Mouse (Mus musculus): ENCODE measurements at regions not wholly inside any gene's neighbourhood (a gene's known extent, or its start where the extent isn't known, plus 50 kb on each side); places are given as distances from the start of the nearest gene placed in this dataset.

- DNase-seq = no peak
These were observed 54.3 kb upstream of the Spry2 start for GRCm38 (mm10) chr14:105950924-105951323.

- no peak for DNase-seq
These were observed 58.5 kb upstream of the Spry2 start for GRCm38 (mm10) chr14:105955082-105955481.

GRCm38 (mm10) chr14:105956796-105957195 lies 60.2 kb upstream of the Spry2 start:
- no peak for DNase-seq

- DNase-seq = no peak
These were observed 61.4 kb upstream of the Spry2 start for GRCm38 (mm10) chr14:105958005-105958404.

GRCm38 (mm10) chr14:105979544-105980323 lies 83.1 kb upstream of the Spry2 start:
- DNase-seq = peak; percentile 29

GRCm38 (mm10) chr14:105980324-105980680 lies 83.7 kb upstream of the Spry2 start:
- DNase-seq = no peak

- no peak for DNase-seq
These were observed 90.8 kb upstream of the Spry2 start for GRCm38 (mm10) chr14:105987341-105987882.

- no peak for DNase-seq
These were observed 92.1 kb upstream of the Spry2 start for GRCm38 (mm10) chr14:105988738-105989137.

GRCm38 (mm10) chr14:105993124-105993523 lies 96.5 kb upstream of the Spry2 start:
- DNase-seq = no peak

- DNase-seq = no peak
These were observed 103.2 kb upstream of the Spry2 start for GRCm38 (mm10) chr14:105999801-106000200.

- DNase-seq = no peak
These were observed 98.2 kb upstream of the Trim52 start for GRCm38 (mm10) chr14:106007769-106008168.

- no peak for DNase-seq
These were observed 97.0 kb upstream of the Trim52 start for GRCm38 (mm10) chr14:106008951-106009350.

GRCm38 (mm10) chr14:106010961-106011360 lies 95.0 kb upstream of the Trim52 start:
- peak; percentile 40 for DNase-seq

GRCm38 (mm10) chr14:106011991-106012427 lies 94.0 kb upstream of the Trim52 start:
- DNase-seq = peak; percentile 25

- DNase-seq = no peak
These were observed 83.2 kb upstream of the Trim52 start for GRCm38 (mm10) chr14:106022806-106023205.

GRCm38 (mm10) chr14:106026815-106027214 lies 79.2 kb upstream of the Trim52 start:
- no peak for DNase-seq

GRCm38 (mm10) chr14:106027686-106028085 lies 78.3 kb upstream of the Trim52 start:
- no peak for DNase-seq

GRCm38 (mm10) chr14:106031094-106031493 lies 74.9 kb upstream of the Trim52 start:
- no peak for DNase-seq

- DNase-seq = no peak
These were observed 72.2 kb upstream of the Trim52 start for GRCm38 (mm10) chr14:106033793-106034192.

GRCm38 (mm10) chr14:106034933-106035665 lies 70.9 kb upstream of the Trim52 start:
- no peak for DNase-seq

GRCm38 (mm10) chr14:106044274-106044673 lies 61.7 kb upstream of the Trim52 start:
- DNase-seq = no peak

- no peak for DNase-seq
These were observed 55.8 kb upstream of the Trim52 start for GRCm38 (mm10) chr14:106050231-106050630.
